Mouse (Mus musculus): ENCODE measurements at regions not wholly inside any gene's neighbourhood (a gene's known extent, or its start where the extent isn't known, plus 50 kb on each side); places are given as distances from the start of the nearest gene placed in this dataset.

DNA sequence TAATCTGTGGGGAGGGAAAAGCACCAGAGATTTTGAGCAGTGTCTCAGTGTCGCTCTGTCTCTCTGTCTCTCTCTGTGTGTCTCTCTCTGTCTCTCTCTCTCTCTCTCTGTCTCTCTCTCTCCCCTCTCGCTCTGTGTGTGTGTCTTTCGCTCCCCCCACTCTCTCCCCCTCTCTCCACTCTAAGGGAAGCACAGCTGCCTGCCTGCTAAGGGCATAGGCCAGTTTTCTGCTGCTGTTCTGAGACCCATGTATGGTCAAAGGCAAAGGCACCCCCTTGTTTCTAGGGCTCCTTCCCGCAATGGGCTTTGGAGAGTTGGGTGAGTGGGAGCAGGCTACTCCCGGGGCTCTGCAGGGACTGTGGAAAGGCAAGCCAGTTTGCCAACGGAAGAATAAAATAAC, 192.2 kb downstream of the Lmo4 start:
- DNase-seq (ENCODE audit: low spot score), result no peak

DNA sequence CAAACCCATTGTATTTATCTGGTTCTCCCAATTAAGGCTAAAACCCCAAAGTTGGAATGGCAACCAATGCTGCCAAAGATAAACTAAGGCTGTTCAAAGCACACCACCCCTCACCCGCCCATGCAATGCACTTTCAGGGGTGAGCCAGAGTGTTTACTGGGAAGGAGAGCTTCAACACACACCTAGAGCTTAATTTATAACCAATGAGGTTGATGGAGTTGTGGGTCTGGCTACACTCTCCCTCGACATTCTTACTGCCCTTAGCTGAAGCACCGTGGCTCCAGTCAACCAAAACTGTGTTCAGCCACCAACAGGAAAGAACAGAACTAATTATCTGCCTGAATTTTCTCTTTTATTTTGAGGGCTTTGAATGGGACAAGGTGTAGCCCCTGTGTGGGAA, 192.8 kb downstream of the Lmo4 start:
- no peak for DNase-seq (ENCODE audit: low spot score)

DNA sequence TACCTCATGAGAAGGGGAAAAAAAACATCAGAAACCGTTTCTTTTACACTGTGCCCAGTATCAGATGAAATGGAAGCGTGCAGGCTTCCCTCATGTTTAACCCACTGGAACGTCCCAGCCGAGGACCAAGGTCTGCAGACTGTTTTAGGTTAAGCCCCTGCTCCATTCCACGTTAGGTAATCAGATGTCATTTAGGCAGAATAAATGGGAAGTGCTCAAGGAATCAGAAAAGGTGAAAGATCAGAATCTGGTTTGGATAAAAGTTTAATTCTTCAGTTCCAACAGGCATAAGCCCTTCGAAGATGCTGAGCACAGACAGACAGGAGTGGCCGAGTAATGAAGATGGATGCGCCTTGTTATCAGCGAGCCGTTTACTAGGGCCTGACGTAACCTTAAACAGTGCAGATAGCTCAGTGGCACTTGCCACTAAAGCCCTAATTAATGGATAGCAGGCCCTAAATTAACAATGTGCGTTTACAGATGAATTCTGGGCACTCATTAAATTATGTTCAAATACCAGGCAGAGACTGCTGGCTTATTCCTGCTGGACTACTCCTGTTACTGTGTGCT, 193.5 kb downstream of the Lmo4 start:
- no peak for DNase-seq (ENCODE audit: low spot score)

DNA sequence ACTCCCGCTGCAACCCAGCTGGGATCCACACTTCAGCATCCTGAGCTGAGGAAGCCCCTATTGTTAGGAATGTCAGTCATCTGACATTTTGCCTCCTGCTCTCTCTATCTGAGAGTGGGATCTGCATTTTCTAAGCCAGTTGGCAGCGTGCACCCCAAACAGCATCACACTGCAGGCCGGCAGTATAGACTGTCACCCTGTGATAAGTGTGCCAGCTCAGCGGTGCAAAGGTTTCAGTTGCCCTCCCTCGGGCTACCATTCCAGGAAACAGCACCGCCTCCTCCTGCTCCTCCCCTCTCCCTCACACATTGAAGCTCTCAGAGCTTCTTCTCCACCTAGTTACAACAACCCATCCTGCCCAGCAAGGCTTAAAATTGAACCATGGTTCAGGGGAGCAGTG, 194.5 kb downstream of the Lmo4 start:
- no peak for DNase-seq (ENCODE audit: low spot score)

DNA sequence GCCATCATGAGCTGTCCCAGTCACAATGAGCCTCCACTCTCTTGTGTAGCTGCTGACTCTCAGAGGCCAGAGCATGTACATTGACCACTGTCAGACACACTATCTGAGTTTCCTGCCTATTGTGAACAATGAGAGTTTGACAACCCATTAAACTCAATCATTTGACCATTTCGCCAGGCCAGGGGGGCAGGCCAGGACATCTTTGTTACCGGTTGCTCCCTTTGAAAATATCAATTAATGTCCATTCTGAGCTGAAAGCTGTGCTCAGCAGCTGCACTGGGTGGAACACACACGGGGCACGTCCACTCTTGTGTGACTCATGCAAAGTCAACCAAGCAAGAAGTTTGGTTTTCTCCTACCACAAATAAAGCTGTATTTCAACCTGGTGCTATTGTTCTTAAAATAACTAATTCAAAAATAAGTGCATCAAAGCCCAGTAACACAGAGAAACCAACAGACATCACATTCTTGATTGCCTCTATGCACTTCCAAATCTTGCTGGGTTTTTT, 197.9 kb downstream of the Lmo4 start:
- no peak for DNase-seq (ENCODE audit: low spot score)

DNA sequence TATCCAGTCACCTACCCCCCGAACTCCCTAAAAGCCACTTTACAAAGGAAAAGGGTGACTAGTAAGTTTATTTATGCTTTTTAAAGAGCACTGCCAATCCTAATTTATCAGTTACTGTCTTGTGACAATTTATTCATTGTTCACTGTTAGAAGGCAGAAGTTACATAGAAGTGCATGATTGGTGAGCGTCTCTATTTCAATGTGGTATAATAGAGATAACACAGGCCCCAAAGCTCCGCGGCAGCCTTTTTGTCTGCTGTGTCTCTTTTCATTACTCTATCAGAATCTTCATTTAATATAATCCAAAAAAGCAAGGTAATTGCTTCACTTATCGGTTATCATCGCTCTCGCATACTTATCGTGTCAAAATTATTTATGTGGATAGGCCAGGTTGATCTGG, 207.1 kb downstream of the Lmo4 start:
- DNase-seq (ENCODE audit: low spot score), result no peak

DNA sequence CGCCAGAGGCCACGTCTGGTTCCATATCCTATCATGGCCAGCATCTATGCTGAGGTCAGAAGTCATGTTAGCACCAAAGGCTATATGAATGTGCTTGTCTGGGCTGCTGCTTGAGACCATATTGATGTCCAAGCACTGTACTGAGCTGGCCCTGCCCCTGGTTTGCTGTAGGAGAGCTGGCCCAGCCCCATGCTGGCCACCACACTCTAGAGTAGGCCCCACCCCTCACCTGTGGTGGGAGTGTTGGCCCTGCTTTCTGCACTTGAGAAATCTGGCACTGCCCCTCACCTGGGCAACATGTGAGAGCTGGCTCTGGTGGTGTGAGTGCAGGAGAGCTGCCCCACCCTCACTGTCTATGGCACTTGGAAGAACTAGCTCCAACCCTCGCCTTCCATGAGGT, 210.0 kb downstream of the Lmo4 start:
- DNase-seq (ENCODE audit: low spot score), result no peak

DNA sequence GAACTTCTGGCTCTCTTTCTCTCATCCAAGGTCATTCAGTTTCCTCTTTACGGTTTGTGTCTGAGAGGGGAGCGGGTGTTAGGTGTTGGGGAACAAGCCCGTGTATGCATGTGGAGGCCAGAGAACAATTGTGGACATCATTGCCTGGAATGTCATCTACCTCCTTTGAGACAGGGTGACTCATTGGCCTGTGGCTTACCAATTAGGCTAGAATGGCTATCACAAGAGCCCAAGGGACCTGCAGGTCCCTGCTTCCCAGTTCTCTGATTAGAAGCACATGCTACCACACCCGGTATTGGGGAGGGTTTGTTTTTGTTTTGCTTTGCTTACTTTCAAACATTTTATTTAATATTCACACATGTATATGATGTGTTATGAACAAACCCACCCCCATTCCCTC, 216.0 kb downstream of the Lmo4 start:
- no peak for DNase-seq (ENCODE audit: low spot score)

DNA sequence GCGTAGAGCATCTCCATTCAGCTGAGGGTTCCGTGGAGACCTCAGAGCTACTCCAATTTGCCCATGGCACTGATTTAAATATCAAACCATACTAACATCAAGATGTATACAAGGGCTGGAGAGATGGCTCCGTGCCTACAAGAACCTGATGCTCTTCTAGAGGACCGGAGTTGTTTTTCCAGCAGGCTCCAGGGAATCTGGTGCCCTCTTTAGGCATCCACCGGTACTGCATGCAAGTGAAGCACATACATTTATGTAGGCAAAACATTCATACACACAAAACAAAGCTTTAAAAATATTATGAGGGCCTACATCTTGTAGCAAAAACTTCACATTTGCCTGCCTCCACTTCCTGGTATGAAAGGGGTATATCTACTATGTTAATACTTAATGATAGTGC, 217.0 kb downstream of the Lmo4 start:
- DNase-seq (ENCODE audit: low spot score), result no peak

DNA sequence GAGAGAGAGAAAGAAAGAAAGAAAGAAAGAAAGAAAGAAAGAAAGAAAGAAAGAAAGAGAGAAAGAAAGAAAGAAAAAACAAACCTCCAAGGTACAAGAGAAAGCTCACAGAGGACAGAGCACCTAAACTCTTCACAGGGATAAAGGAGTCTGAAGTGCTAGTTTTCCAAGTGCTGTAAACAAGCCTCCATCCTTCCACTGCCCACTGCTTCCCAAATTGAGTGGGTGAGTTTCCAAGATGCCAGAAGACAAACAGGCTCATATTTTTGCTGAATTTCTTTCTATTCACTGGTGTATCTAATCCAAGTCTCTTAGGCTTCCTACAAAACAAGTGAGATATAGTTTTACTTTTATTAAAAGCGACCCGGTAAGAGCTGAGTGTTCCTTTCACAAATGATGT, 218.2 kb downstream of the Lmo4 start:
- no peak for DNase-seq (ENCODE audit: low spot score)

DNA sequence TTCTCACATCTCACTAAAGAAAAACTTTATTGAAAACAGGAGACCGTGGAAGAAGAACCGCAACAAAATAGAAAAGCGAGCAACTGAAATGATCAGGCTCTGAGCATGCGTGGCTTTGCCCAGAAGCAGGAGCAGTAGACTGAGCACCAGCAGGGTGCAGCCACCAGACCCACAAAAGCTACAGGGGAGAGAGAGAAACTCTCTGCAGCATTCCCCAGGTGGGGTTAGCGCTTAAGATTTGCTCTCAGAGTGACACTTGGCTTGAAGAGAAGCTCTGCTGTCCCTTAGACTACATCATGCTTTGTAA, 218.9 kb downstream of the Lmo4 start:
- DNase-seq (ENCODE audit: low spot score), result no peak

DNA sequence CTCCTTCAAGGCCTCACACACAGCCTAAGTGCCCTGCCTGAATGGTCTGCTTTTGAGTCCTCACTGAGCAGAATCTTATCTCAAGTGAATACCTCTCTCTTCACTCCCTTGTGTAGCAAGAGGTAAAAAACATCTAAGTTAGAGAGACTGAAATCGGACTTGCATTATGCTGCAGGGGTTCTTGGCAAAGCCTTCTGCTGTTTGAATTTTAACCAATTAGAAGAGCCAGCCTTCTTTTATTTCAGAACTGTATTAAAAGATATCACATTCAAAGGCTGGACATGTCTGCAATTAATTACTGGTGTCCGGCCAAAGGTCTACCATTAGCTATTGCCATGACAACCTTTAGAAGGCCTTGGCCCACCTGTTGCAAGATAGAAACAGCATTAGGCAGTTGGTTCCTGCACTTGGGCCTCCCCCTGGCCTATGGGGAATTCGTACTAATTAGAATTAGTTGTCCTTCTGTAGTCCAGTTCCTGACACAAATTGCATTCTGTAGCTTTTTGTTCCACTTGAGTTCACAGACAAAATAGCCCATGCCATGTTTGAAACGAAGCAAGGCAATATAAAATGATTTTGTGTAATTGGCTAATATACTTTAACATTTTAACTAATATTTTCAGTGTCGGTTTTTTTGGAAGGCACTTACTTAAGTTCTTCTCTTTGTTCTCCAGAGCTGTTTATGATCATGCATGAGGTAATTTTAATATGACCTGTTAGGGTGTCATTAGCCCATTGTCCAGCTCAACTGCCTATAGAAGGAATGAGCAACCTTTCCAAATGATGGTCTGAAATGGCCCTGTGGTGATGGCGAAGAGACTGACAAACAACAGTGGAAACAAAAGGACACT, 219.4 kb downstream of the Lmo4 start:
- no peak for DNase-seq (ENCODE audit: low spot score)

DNA sequence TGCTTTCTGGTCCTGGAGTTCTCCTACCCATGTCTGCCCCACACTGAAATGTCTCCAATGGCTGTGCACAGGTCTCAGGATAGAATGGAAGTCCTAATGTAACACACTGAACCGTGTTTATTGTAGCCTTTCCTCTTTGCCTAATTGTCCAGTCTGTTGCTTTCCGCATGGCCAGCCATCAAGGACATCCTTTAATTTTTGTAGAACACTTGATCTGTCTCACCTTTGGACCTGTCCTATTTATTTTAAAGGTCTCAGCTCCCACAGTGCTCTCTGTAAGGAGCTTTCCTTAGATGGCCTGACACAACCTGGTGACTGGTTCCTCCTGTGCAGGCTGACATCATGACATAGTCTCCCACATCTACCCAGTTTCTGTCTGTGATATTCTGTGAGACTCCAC, 226.3 kb downstream of the Lmo4 start:
- no peak for DNase-seq (ENCODE audit: low spot score)

DNA sequence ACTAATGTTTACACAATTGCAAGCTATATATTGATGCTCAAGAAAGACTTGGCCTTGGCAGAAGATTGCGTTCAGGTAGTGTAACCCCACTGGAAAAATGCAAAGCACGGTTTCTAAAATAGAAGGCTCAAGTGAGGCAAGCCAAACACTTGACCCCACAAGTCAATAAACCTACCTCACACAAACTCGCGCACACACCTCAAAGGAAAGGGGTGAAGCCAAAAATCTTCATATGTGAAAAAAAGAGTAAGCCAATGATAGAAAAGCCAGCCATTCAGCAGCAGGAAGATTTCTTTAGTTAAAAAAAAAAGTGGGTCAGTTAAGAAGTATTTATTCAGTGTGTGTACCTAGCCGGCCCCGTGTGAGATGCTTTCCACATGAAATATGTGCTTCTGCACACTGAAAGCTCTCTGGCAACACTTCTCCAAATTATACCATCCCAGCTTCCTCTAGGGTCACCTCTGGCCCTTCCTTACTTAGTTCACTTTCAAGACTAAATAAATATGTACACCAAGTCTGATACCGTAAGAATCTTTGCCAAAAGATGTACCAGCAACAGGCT, 227.1 kb downstream of the Lmo4 start:
- no peak for DNase-seq (ENCODE audit: low spot score)

DNA sequence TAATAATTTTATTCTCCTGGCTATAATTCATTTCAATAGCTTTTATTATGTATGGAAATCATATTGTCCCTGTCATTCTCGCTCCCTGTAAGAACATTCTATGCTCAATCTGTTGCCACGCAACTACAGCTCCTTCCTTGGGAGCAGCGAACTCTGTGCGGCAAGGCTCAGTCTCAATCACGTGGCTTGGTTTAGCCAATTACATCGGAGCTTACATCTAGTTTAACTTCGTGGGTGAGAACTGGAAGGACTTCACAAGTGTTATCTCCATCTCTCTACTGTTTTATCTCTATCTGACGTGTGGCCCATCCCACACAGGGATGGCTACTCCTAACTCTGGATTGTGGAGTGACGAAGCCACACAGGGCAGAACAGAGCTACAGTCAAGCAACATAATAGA, 231.4 kb downstream of the Lmo4 start:
- DNase-seq (ENCODE audit: low spot score), result no peak

DNA sequence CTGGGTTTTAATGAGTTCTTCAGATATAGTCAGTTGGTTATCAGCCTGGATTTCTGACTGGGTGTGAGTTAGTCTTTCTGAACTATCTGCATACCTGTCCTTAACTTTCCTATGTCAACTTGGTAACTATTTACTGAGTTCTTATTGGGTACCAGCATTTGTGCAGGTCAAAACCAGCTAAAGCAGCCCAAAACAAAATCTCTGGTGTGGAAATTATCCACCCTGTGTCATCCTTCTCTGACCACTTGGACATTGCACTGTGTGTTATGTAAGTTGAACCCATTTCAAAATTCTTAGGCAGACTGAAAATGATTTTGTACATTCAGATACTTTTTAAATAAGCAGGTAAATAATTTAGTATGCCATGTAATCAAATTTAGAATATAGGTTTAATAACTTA, 232.7 kb downstream of the Lmo4 start:
- no peak for DNase-seq (ENCODE audit: low spot score)

DNA sequence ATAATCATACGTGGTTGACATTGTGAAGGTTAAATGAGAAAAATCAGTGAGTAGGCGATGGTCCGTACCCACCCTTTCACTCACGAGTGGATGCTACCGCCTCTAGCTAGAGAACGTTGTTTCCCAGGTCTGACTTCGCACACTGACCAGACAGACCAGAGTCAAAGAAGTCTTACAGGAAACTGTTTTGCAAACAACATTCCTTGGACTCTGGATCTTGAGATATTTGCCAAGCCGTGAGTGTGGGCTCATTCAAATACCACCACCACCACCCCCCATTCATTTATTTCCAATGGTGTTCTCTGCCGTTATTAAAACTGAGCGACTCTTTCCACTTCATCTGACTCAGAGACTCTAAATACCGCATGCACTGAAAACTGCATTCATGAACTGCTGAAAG, 234.2 kb downstream of the Lmo4 start:
- no peak for DNase-seq (ENCODE audit: low spot score)

DNA sequence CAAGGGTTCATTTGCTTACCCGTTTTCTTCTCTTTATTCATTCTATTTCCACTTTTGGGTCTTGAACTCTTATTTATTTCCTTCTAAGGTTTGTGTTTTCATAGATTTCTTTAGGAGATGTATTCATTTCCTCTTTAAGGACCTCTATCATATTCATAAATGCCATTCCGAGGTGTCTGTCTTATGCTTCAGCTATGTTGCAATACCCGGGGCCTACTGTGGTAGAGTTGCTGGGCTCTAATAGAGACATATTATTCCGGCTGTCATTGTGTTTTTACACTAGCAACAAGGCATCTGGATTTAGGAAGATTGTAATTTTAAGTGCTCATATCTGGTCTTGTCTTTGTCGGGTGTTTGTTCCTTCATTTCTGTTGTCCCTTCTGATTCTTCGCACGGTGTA, 249.5 kb downstream of the Lmo4 start:
- DNase-seq (ENCODE audit: low spot score), result no peak

DNA sequence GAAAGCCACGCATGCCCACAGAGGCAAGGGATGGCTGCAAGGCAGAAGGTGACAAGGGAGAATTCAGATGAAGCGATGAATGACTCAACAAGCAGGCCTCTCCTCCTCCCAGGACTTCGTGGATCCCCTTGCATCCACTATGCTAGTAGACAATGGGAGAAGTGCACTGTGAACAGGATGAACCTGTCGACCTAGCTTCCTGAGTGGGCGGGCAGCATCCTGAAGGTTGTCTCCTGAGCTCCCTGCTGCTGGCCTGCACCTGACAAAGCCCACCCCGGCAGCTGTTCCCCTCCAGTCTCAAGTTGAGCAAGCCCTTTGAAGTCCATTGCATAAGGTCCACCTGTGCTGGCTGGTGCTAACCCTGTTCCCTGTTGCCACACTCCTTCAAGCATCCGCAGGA, 250.2 kb downstream of the Lmo4 start:
- DNase-seq (ENCODE audit: low spot score), result no peak

DNA sequence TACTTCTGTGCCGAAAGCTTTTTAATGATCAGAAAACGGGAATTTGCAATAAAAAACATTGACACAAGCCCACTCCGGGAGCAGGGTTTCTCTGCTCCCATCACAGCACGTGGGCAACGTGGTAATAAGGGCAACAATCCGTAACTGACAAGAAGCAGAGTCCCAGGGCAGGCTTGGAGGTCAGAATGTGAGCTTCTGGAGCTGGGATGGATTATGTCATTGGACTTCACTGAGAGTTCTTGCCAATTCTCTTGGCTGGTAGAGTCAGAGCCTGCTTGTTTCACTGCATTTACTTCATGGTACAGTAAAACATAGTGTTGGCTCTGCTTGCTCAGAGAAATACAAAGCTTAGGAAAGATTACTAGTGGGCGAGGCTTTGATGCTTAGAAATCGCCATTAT, 252.7 kb downstream of the Lmo4 start:
- no peak for DNase-seq (ENCODE audit: low spot score)

DNA sequence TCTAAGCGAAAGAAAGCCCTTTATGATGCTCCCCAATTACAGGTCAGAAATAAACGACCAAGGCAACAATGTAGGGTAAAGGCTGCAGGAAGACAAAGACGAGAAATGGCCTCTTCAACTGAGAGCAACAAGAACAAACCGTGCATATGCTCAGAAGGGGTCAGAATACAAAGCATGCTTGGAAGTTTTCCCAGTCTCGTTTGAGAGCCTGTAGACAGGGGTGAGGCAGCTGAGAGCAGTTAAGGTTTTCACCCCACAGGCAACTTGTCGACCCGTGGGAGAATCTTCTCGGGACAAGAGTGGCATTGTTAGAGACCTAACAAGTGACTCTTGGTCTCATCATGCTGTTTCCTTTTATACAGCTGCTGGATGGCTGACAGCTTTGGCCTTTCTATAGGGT, 255.4 kb downstream of the Lmo4 start:
- DNase-seq (ENCODE audit: low spot score), result no peak

DNA sequence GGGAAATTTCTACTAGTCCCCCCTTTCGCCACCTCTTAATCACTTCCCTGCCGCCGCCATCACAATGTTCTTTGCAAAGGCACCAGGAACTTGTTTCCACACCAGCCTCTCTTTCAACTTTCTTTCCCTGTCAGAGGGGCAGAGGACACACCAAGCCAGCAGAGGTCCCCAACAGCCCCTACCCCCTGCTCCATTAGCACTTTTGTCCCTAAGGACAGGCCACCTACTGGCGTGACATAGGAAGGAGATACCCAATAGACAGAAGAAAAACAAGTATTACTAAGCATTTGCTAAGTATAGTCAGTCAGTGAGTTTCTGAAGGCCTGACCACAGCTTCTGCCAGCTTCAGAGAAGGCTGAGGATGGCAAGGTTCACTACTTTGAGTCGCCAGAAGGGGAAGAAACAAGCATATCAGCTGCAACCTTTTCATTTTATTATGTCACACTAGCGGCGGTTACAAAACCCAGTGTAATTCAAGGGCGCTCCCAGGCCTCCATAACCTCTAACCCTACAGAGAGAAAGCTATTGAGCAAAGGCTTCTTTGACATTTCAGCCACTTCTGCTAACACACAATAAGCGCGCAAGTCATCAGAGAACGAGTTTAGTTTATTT, 255.9 kb downstream of the Lmo4 start:
- DNase-seq (ENCODE audit: low spot score), result no peak

DNA sequence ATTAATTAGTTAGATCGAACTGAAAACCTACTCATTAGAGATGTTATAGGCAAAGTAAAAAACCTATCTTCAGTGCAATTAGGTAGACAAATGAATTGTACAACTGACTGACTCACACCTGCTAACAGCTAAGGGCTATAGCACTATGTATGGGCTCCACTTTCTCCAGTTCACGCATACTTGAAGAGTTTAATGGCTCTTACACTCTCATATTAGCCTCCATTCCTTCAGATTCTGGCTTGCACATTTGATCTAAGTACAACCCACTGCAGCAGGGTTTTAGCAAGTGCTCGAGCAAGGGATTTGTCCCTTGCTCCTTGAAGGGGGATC, 257.1 kb downstream of the Lmo4 start:
- no peak for DNase-seq (ENCODE audit: low spot score)
